Mouse (Mus musculus): ENCODE results near the gene Fam19a2. TPM values are rescaled to one million over a fixed set of nuclear protein-coding genes. Genes with fewer than 3 reads are reported as not detected.

Gene Fam19a2
- polyA plus RNA-seq, 1 experiment, result 0.04 TPM

- no peak for TF ChIP-seq MAX (IDR thresholded peaks at IDR 0.05)
- no peak for TF ChIP-seq MYOD1 (IDR thresholded peaks at IDR 0.05; ENCODE audit: control insufficient read depth, insufficient read length, low read depth)
- no peak for TF ChIP-seq CTCF (IDR thresholded peaks at IDR 0.05; ENCODE audit: control insufficient read depth, insufficient read depth, insufficient read length)
- no peak for TF ChIP-seq USF1 (IDR thresholded peaks at IDR 0.05; ENCODE audit: low read depth)
- TF ChIP-seq MYOG (IDR thresholded peaks at IDR 0.05; ENCODE audit: control insufficient read depth, extremely low read depth, insufficient read length), result no peak
- no peak for TF ChIP-seq FOSL1 (IDR thresholded peaks at IDR 0.05; ENCODE audit: insufficient read depth, low read length, poor library complexity, severe bottlenecking)
- no peak for TF ChIP-seq CEBPB (IDR thresholded peaks at IDR 0.05; ENCODE audit: low read depth)
- H3K4me3 ChIP-seq (ENCODE audit: insufficient read depth, poor library complexity, severe bottlenecking), result no peak overlapping the region
- no peaks in the 10 kb centered on the region for H3K79me2 ChIP-seq (ENCODE audit: control insufficient read depth, insufficient read depth)
- no peaks in the 10 kb centered on the region for H3K27me3 ChIP-seq (ENCODE audit: control insufficient read depth, insufficient read depth, insufficient read length)
- no peaks in the 10 kb centered on the region for H3K79me3 ChIP-seq (ENCODE audit: low read depth)
- H3K36me3 ChIP-seq (ENCODE audit: control insufficient read depth, insufficient read depth), result no peaks in the 10 kb centered on the region
- no peak overlapping the region for H3ac ChIP-seq (ENCODE audit: control insufficient read depth, insufficient read length, low read depth)
These were observed 121.8 kb downstream of the Fam19a2 start for GRCm38 (mm10) chr10:123385641-123386040.

GRCm38 (mm10) chr10:123395429-123395828 is 131.6 kb downstream of the Fam19a2 start:
- Histone ChIP-seq H3K36me3 (ENCODE audit: control insufficient read depth, insufficient read depth) (no peaks in the 10 kb centered on the region), H3ac (ENCODE audit: control insufficient read depth, insufficient read length, low read depth) (no peak overlapping the region), H3K4me3 (ENCODE audit: insufficient read depth, poor library complexity, severe bottlenecking) (no peak overlapping the region), H3K79me2 (ENCODE audit: control insufficient read depth, insufficient read depth) (no peaks in the 10 kb centered on the region), H3K27me3 (ENCODE audit: control insufficient read depth, insufficient read depth, insufficient read length) (no peaks in the 10 kb centered on the region), H3K79me3 (ENCODE audit: low read depth) (no peaks in the 10 kb centered on the region)
- TF ChIP-seq MYOG (IDR thresholded peaks at IDR 0.05; ENCODE audit: control insufficient read depth, extremely low read depth, insufficient read length), result no peak
- TF ChIP-seq CTCF (IDR thresholded peaks at IDR 0.05; ENCODE audit: control insufficient read depth, insufficient read depth, insufficient read length), result no peak
- TF ChIP-seq FOSL1 (IDR thresholded peaks at IDR 0.05; ENCODE audit: insufficient read depth, low read length, poor library complexity, severe bottlenecking), result no peak

GRCm38 (mm10) chr10:123398136-123398535 is 134.3 kb downstream of the Fam19a2 start:
- no peaks in the 10 kb centered on the region for H3K36me3 ChIP-seq (ENCODE audit: control insufficient read depth, insufficient read depth)
- TF ChIP-seq FOSL1 (IDR thresholded peaks at IDR 0.05; ENCODE audit: insufficient read depth, low read length, poor library complexity, severe bottlenecking) (no peak), MYOD1 (IDR thresholded peaks at IDR 0.05; ENCODE audit: control insufficient read depth, insufficient read length, low read depth) (no peak), MYOG (IDR thresholded peaks at IDR 0.05; ENCODE audit: control insufficient read depth, extremely low read depth, insufficient read length) (no peak), CEBPB (IDR thresholded peaks at IDR 0.05; ENCODE audit: low read depth) (no peak), USF1 (IDR thresholded peaks at IDR 0.05; ENCODE audit: low read depth) (no peak)
- H3K79me3 ChIP-seq (ENCODE audit: low read depth), result no peaks in the 10 kb centered on the region
- no peaks in the 10 kb centered on the region for H3K79me2 ChIP-seq (ENCODE audit: control insufficient read depth, insufficient read depth)
- H3K4me3 ChIP-seq (ENCODE audit: insufficient read depth, poor library complexity, severe bottlenecking), result no peak overlapping the region
- H3ac ChIP-seq (ENCODE audit: control insufficient read depth, insufficient read length, low read depth), result no peak overlapping the region
- no peaks in the 10 kb centered on the region for H3K27me3 ChIP-seq (ENCODE audit: control insufficient read depth, insufficient read depth, insufficient read length)

GRCm38 (mm10) chr10:123401188-123401587 is 137.4 kb downstream of the Fam19a2 start:
- Histone ChIP-seq H3ac (ENCODE audit: control insufficient read depth, insufficient read length, low read depth) (no peak overlapping the region), H3K79me2 (ENCODE audit: control insufficient read depth, insufficient read depth) (no peaks in the 10 kb centered on the region), H3K4me3 (ENCODE audit: insufficient read depth, poor library complexity, severe bottlenecking) (no peak overlapping the region), H3K27me3 (ENCODE audit: control insufficient read depth, insufficient read depth, insufficient read length) (no peaks in the 10 kb centered on the region), H3K79me3 (ENCODE audit: low read depth) (no peaks in the 10 kb centered on the region), H3K36me3 (ENCODE audit: control insufficient read depth, insufficient read depth) (no peaks in the 10 kb centered on the region)
- TF ChIP-seq MYOD1 (IDR thresholded peaks at IDR 0.05; ENCODE audit: control insufficient read depth, insufficient read length, low read depth), result no peak
- no peak for TF ChIP-seq USF1 (IDR thresholded peaks at IDR 0.05; ENCODE audit: low read depth)
- no peak for TF ChIP-seq FOSL1 (IDR thresholded peaks at IDR 0.05; ENCODE audit: insufficient read depth, low read length, poor library complexity, severe bottlenecking)
- TF ChIP-seq MAX (IDR thresholded peaks at IDR 0.05), result no peak
- no peak for TF ChIP-seq CTCF (IDR thresholded peaks at IDR 0.05; ENCODE audit: control insufficient read depth, insufficient read depth, insufficient read length)
- no peak for TF ChIP-seq MYOG (IDR thresholded peaks at IDR 0.05; ENCODE audit: control insufficient read depth, extremely low read depth, insufficient read length)
- TF ChIP-seq CEBPB (IDR thresholded peaks at IDR 0.05; ENCODE audit: low read depth), result no peak

DNA sequence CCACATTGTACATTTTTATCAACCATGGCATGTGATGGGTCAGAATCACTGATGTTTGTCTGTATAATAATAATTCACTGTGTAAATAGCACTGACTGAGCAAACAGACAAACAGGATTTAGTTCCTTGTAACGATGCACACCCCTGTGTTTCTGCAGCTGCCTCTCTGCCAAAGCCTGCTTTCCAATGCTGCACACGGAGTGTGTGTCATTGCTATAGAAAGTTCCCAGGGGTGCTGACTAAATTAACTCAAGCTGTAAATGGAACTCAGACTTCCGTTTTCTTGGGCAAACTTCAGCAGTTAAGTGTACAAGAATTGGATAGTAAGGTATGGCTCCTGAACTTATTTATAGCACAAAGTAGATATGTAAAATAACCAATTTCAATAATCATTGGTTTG is 138.7 kb downstream of the Fam19a2 start:
- Histone ChIP-seq H3K79me2 (ENCODE audit: control insufficient read depth, insufficient read depth) (no peaks in the 10 kb centered on the region), H3K4me3 (ENCODE audit: insufficient read depth, poor library complexity, severe bottlenecking) (no peak overlapping the region), H3K36me3 (ENCODE audit: control insufficient read depth, insufficient read depth) (no peaks in the 10 kb centered on the region), H3ac (ENCODE audit: control insufficient read depth, insufficient read length, low read depth) (no peak overlapping the region), H3K27me3 (ENCODE audit: control insufficient read depth, insufficient read depth, insufficient read length) (no peaks in the 10 kb centered on the region), H3K79me3 (ENCODE audit: low read depth) (no peaks in the 10 kb centered on the region)
- TF ChIP-seq FOSL1 (IDR thresholded peaks at IDR 0.05; ENCODE audit: insufficient read depth, low read length, poor library complexity, severe bottlenecking), result no peak
- no peak for TF ChIP-seq MYOG (IDR thresholded peaks at IDR 0.05; ENCODE audit: control insufficient read depth, extremely low read depth, insufficient read length)
- no peak for TF ChIP-seq USF1 (IDR thresholded peaks at IDR 0.05; ENCODE audit: low read depth)
- TF ChIP-seq MAX (IDR thresholded peaks at IDR 0.05), result no peak
- no peak for TF ChIP-seq CEBPB (IDR thresholded peaks at IDR 0.05; ENCODE audit: low read depth)

- no peaks in the 10 kb centered on the region for H3K36me3 ChIP-seq (ENCODE audit: control insufficient read depth, insufficient read depth)
- no peak overlapping the region for H3K4me3 ChIP-seq (ENCODE audit: insufficient read depth, poor library complexity, severe bottlenecking)
- no peaks in the 10 kb centered on the region for H3K79me2 ChIP-seq (ENCODE audit: control insufficient read depth, insufficient read depth)
- H3K79me3 ChIP-seq (ENCODE audit: low read depth), result no peaks in the 10 kb centered on the region
- no peaks in the 10 kb centered on the region for H3K27me3 ChIP-seq (ENCODE audit: control insufficient read depth, insufficient read depth, insufficient read length)
- H3ac ChIP-seq (ENCODE audit: control insufficient read depth, insufficient read length, low read depth), result no peak overlapping the region
- TF ChIP-seq CEBPB (IDR thresholded peaks at IDR 0.05; ENCODE audit: low read depth) (no peak), MYOD1 (IDR thresholded peaks at IDR 0.05; ENCODE audit: control insufficient read depth, insufficient read length, low read depth) (no peak), CTCF (IDR thresholded peaks at IDR 0.05; ENCODE audit: control insufficient read depth, insufficient read depth, insufficient read length) (no peak), USF1 (IDR thresholded peaks at IDR 0.05; ENCODE audit: low read depth) (no peak), MAX (IDR thresholded peaks at IDR 0.05) (no peak), FOSL1 (IDR thresholded peaks at IDR 0.05; ENCODE audit: insufficient read depth, low read length, poor library complexity, severe bottlenecking) (no peak)
These were observed 151.2 kb downstream of the Fam19a2 start for GRCm38 (mm10) chr10:123414953-123415352.
